Mouse (Mus musculus) lung, postnatal 0 days (tissue): ENCODE results near the gene Il4. TPM values are rescaled to one million over a fixed set of nuclear protein-coding genes. Genes with fewer than 3 reads are reported as not detected.
A peak's percentile ranks its signal among the peaks of the same experiment; 100 is the strongest.

Experiments
- ATAC-seq: fragments of 200-750 bp; cut with Nextera tagmentation; 2 replicates; pipeline ENCODE4 v1.8.0; 2017; ENCODE audit warnings: moderate library complexity
- DNase-seq: peaks from one replicate; pipeline ENCODE4 v3.0.0-alpha.2; 2016; ENCODE audit warnings: low spot score
- H3K27ac ChIP-seq: fragments of 300-500 bp; sonication (generic); 2 replicates; pipeline ENCODE4 v1.5.1; 2014; ENCODE audit warnings: antibody characterized with exemption, mild to moderate bottlenecking, low read length, mixed read lengths
- H3K27me3 ChIP-seq: fragments of 300-500 bp; sonication (generic); replicated peaks from 2 replicates; pipeline ENCODE4 v1.6.1; 2014; ENCODE audit warnings: low read length, mixed read lengths; ENCODE audit not compliant: insufficient read depth
- H3K36me3 ChIP-seq: fragments of 300-500 bp; sonication (generic); 2 replicates; pipeline ENCODE4 v1.6.1; 2014; ENCODE audit warnings: low read length, mixed read lengths; ENCODE audit not compliant: insufficient read depth
- H3K4me1 ChIP-seq: fragments of 300-500 bp; sonication (generic); 2 replicates; pipeline ENCODE4 v1.6.1; 2014; ENCODE audit warnings: antibody characterized with exemption, low read depth, low read length, mixed read lengths; ENCODE audit not compliant: insufficient read depth
- H3K4me2 ChIP-seq: fragments of 300-500 bp; sonication (generic); replicated peaks from 2 replicates; pipeline ENCODE4 v1.6.1; 2014; ENCODE audit warnings: low read depth, mild to moderate bottlenecking, low read length, moderate library complexity, mixed read lengths
- H3K4me3 ChIP-seq: fragments of 300-500 bp; sonication (generic); 2 replicates; pipeline ENCODE4 v1.5.1; 2014; ENCODE audit warnings: low read depth, low read length
- H3K9ac ChIP-seq: fragments of 300-500 bp; sonication (generic); replicated peaks from 2 replicates; pipeline ENCODE4 v1.6.1; 2014; ENCODE audit warnings: low read depth, mild to moderate bottlenecking
- H3K9me3 ChIP-seq: fragments of 300-500 bp; sonication (generic); 2 replicates; pipeline ENCODE4 v1.6.1; 2016; ENCODE audit warnings: low read length, mixed read lengths
- CTCF ChIP-seq: IDR thresholded peaks from 2 replicates; pipeline ENCODE4 v1.5.1; 2016; ENCODE audit warnings: antibody characterized with exemption, mild to moderate bottlenecking
- EP300 ChIP-seq: IDR thresholded peaks from 2 replicates; pipeline ENCODE4 v1.6.1; 2016; ENCODE audit warnings: antibody characterized with exemption, mild to moderate bottlenecking, control low read depth
- WGBS: fragments of 180-500 bp; shearing (Covaris S2); extraction: QIAGEN DNeasy Blood & Tissue Kit; methylation state at CpG from one replicate; pipeline ENCODE4 v1.1.7; 2014; 5-methylcytosine and 5-hydroxymethylcytosine counted together
- polyA plus RNA-seq: library from polyadenylated mRNA; unstranded; fragments of >200 nt; fragmentation: Nextera tagmentation; extraction: Ambion mirVana; gene quantifications from 2 replicates; pipeline ENCODE4 v1.2.1, GENCODE M21; 2015

Il4 gene
- polyA plus RNA-seq, 1 experiment from 2014 or later = 0.64 TPM

DNA sequence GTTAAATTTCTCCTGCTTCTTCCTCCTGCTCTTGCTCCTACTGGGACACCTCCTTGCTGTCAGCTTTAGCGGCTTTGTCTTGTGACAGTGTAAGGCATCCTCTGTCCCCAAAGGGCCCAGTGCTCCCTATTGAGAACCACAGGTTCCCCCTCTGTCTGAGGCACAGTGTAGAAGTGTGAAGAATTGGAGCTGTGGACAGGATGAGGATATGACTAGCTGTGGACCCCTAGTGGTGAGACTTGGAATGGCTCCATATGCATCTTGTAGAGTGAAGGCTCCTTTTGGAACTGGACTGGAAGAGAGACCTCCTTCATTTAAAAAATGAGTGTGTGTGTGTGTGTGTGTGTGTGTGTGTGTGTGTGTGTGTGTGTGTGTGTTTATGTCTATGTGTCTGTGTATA, 9.4 kb upstream of the Il4 start:
- peak; percentile 85 for DNase-seq
- Histone ChIP-seq H3K9ac (no peak overlapping the region), H3K4me2 (no peak overlapping the region), H3K4me1 (no peaks in the 10 kb centered on the region), H3K4me3 (no peak overlapping the region), H3K27me3 (no peaks in the 10 kb centered on the region), H3K27ac (no peak overlapping the region), H3K36me3 (no peaks in the 10 kb centered on the region), H3K9me3 (no peaks in the 10 kb centered on the region)
- ATAC-seq = peak; percentile 65
- 9% methylated on average over 1 of the region's 1 CpGs for WGBS
- TF ChIP-seq EP300 = no peak
- peak; percentile 95 for TF ChIP-seq CTCF

DNA sequence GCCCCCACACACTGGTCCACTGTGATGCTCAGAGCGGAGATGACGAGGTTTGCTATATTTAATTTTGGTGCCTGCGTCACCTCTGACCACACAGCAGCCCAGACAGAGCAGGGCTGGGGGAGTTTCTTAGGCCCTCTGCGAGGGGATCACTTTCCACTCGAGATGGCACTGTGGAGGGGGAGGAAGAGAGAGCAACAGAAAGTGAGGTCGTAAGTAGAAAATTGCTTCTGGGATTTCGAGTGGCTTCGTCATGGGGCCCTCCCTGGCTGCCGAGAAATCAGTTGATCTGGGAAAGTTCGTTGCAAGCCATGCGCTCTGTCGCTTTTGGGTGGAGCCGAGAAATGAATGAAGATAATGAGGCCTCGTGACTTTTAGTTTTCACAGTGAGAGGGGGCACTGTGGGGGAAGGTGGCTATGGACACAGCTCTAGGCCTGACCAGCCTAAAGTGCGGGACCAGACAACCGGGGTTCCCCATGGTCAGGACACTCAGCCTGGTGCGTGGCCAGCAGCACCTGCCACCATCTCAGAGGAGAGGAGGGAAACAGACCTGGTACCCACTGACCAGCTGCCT, 8.4 kb upstream of the Il4 start:
- WGBS = 65% methylated on average over 17 of the region's 17 CpGs
- Histone ChIP-seq H3K36me3 (no peaks in the 10 kb centered on the region), H3K9ac (no peak overlapping the region), H3K4me3 (no peak overlapping the region), H3K4me2 (no peak overlapping the region), H3K4me1 (no peaks in the 10 kb centered on the region), H3K27ac (no peak overlapping the region), H3K27me3 (no peaks in the 10 kb centered on the region), H3K9me3 (no peaks in the 10 kb centered on the region)
- TF ChIP-seq EP300 = no peak
- TF ChIP-seq CTCF = no peak
- ATAC-seq (no peak), DNase-seq (no peak)

DNA sequence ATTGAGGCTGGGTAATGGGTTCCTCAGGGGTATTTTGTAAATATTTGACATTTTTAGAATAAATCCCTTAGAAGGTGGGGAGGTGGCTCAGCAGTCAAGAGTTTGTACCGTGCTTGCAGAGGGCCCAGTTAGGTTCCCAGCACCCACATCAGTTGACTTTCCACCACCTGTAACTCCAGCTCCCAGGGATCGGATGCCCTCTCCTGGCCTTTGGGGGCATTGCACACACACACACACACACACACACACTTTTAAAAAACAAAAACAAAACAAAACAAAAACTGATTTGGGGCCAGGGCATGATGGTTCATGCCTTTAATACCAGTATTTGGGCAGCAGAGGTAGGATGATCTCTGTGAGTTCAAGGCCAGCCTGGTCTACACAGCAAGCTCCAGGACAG, 5.7 kb upstream of the Il4 start:
- WGBS = 85% methylated on average over 2 of the region's 2 CpGs
- H3K27ac ChIP-seq = no peak overlapping the region
- no peak overlapping the region for H3K4me2 ChIP-seq
- no peak for DNase-seq
- H3K9ac ChIP-seq = no peak overlapping the region
- no peaks in the 10 kb centered on the region for H3K4me1 ChIP-seq
- no peaks in the 10 kb centered on the region for H3K36me3 ChIP-seq
- no peaks in the 10 kb centered on the region for H3K27me3 ChIP-seq
- no peak overlapping the region for H3K4me3 ChIP-seq
- ATAC-seq = no peak
- TF ChIP-seq EP300 = no peak
- peak; percentile 18; the same call in 1 of the 2 replicates for TF ChIP-seq CTCF
- H3K9me3 ChIP-seq = no peaks in the 10 kb centered on the region

DNA sequence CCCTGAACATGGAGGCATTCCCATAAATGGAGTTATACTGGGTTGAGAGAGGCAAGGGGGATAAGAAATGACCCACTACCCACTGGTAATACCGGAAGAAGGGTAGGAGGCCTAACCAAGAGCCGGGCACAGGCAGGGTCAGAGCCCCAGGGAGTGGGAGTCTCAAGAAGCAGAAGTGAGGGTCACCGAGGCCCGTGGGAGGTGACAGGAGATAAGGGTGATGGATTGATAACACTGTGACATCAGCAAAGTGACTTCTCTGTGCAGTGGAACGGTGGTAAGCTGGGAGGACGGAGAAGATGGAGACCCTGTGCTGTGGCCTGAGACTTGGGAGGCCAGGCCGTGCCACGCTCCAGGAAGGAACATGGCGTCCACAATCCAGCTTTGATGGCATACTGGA, 5.1 kb upstream of the Il4 start:
- ATAC-seq = no peak
- no peak for DNase-seq
- H3K4me3 ChIP-seq = no peak overlapping the region
- H3K4me2 ChIP-seq = no peak overlapping the region
- no peaks in the 10 kb centered on the region for H3K27me3 ChIP-seq
- H3K9ac ChIP-seq = no peak overlapping the region
- no peaks in the 10 kb centered on the region for H3K9me3 ChIP-seq
- H3K36me3 ChIP-seq = no peaks in the 10 kb centered on the region
- no peaks in the 10 kb centered on the region for H3K4me1 ChIP-seq
- no peak for TF ChIP-seq CTCF
- no peak for TF ChIP-seq EP300
- 66% methylated on average over 9 of the region's 9 CpGs for WGBS
- no peak overlapping the region for H3K27ac ChIP-seq

DNA sequence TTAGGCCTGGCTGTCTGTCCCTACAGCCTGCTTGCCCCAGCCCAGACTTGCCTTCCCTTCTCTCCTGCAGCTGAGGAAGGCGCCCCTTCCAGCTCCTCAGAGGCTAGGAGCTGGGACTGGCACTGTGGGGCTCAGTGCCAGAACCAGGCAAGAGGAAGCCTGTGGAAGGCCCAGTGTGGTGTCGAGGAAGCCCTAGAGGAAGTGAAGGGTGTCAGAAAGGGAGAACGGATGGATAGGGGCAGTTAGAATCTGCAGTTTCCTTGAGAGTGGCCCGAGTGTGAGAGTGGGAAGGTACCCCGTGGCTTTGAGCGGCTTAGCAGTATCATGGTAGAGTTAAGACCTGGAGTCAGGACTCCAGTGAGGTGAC, 4.0 kb upstream of the Il4 start:
- Histone ChIP-seq H3K27me3 (no peaks in the 10 kb centered on the region), H3K4me1 (no peaks in the 10 kb centered on the region), H3K36me3 (no peaks in the 10 kb centered on the region), H3K27ac (no peak overlapping the region), H3K9me3 (no peaks in the 10 kb centered on the region), H3K4me3 (no peak overlapping the region), H3K4me2 (no peak overlapping the region), H3K9ac (no peak overlapping the region)
- DNase-seq (no peak), ATAC-seq (no peak)
- TF ChIP-seq EP300 (no peak), CTCF (no peak)
- 59% methylated on average over 6 of the region's 6 CpGs for WGBS

DNA sequence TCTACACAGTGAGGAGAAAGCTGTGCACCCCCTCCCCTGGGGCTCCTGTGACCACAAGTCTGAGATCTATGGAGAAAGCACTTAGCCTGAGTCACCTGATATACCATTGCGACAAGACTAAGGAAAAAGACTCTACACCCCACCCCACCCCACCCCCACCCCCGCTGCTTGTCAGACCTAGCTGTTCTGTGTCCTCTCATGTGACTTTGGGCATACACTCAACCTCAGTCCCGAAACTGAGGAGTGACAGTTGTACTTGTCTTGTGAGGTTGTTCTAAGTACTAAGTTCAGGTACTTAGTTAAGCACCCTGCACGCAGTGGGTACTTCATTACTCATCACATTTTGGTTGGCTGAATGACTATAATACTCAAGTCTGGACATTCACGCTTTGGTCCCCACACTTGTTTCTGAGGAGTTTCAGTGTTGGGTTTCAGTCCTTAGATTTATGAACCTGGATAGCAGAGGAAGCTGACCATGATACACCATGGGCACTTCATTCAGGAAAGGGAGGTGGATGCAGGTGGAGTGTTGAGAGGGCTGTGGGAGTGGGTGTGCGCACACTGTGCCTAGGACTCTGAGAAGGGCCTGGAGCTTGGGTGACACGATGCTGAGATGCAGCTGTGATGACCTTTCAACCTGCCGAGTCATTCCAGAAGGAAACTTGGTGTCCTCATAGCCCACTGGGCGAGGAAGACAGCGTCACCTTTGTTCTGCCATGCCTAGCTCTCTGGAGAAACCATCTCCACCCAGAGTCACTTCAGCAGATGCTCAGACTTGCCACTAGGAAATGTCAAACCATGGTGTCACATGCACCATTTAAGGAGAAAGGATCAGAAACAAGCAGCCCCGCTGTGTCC, 3.3 kb upstream of the Il4 start:
- no peak for ATAC-seq
- no peaks in the 10 kb centered on the region for H3K9me3 ChIP-seq
- no peak overlapping the region for H3K27ac ChIP-seq
- no peaks in the 10 kb centered on the region for H3K36me3 ChIP-seq
- no peaks in the 10 kb centered on the region for H3K4me1 ChIP-seq
- H3K4me2 ChIP-seq = no peak overlapping the region
- H3K4me3 ChIP-seq = no peak overlapping the region
- no peak for DNase-seq
- WGBS = 76% methylated on average over 11 of the region's 11 CpGs
- no peaks in the 10 kb centered on the region for H3K27me3 ChIP-seq
- TF ChIP-seq EP300 (no peak), CTCF (no peak)
- H3K9ac ChIP-seq = no peak overlapping the region
